Mouse (Mus musculus) thymus, adult 2 months (tissue): ENCODE results near the gene Gm49601. TPM values are rescaled to one million over a fixed set of nuclear protein-coding genes. Genes with fewer than 3 reads are reported as not detected.

Experiments used
- DNase-seq: peaks from one replicate; pipeline ENCODE4 v3.0.0; 2021
- H3K27ac ChIP-seq: fragments of 200-500 bp; 2 replicates; pipeline ENCODE4 v1.5.1; 2012; ENCODE audit warnings: low read length, control low read depth; ENCODE audit not compliant: control insufficient read depth, insufficient read depth
- H3K27me3 ChIP-seq: fragments of 200-500 bp; 2 replicates; pipeline ENCODE4 v1.6.1; 2012; ENCODE audit warnings: mild to moderate bottlenecking, low read length, moderate library complexity, mixed read lengths; ENCODE audit not compliant: control insufficient read depth, insufficient read depth
- H3K36me3 ChIP-seq: fragments of 200-500 bp; 2 replicates; pipeline ENCODE4 v1.6.1; 2012; ENCODE audit warnings: mild to moderate bottlenecking, low read length, moderate library complexity; ENCODE audit not compliant: control insufficient read depth, insufficient read depth
- H3K4me1 ChIP-seq: fragments of 200-500 bp; replicated peaks from 2 replicates; pipeline ENCODE4 v1.6.1; 2012; ENCODE audit warnings: low read length; ENCODE audit not compliant: control insufficient read depth, insufficient read depth
- H3K4me3 ChIP-seq: fragments of 200-500 bp; 2 replicates; pipeline ENCODE4 v1.5.1; 2012; ENCODE audit warnings: mild to moderate bottlenecking, low read length, control low read depth, moderate library complexity; ENCODE audit not compliant: control insufficient read depth, insufficient read depth
- CTCF ChIP-seq: fragments of 200-500 bp; IDR thresholded peaks from 2 replicates; pipeline ENCODE4 v1.5.1; 2012; ENCODE audit warnings: mild to moderate bottlenecking, control low read depth, low read length, moderate library complexity, borderline replicate concordance; ENCODE audit not compliant: control insufficient read depth, poor library complexity, insufficient read depth; ENCODE audit errors: extremely low read depth
- POLR2A ChIP-seq: fragments of 200-500 bp; IDR thresholded peaks from 2 replicates; pipeline ENCODE4 v1.6.1; 2012; ENCODE audit warnings: mild to moderate bottlenecking, low read length, control low read depth, moderate library complexity; ENCODE audit not compliant: control insufficient read depth, poor library complexity, insufficient read depth; ENCODE audit errors: extremely low read depth
- WGBS: fragments of 180-500 bp; shearing (Covaris S2); methylation state at CpG from one replicate; pipeline ENCODE4 v1.1.7; 2018; 5-methylcytosine and 5-hydroxymethylcytosine counted together
- polyA plus RNA-seq: library from polyadenylated mRNA; depleted of rRNA; stranded (reverse); fragments of >200 nt; gene quantifications from 2 replicates; pipeline ENCODE4 v1.2.3, GENCODE M21; 2012

Gene Gm49601
- polyA plus RNA-seq, 1 experiment: 0.93 TPM

DNA sequence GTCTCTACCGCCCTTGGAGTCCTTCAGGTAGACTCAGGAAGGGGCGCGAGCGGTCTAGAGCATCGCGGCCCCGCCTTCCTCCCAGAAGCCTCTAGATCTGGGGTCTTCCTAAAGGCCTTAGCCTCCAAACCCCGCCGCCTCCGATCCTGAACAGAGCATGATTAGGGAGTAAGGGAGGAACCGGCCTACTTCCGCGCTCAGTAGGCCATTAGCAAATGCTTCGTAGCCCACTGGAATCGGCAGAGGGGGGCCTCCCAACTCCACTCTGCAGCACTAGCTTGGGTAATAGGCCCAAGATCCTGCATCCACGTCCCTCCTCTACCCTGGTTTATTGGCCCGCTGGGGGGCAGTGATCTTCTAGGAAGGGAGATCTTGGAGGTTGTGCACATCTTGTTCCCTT is 4.2 kb downstream of the Gm49601 start, which contains the start of gene Gp1bb:
TSS of gene Gp1bb (minus strand) at position 385 of the 400 bp plus-strand sequence.
- no peak within 1 kb of the TSS for H3K4me3 ChIP-seq
- WGBS: 10% methylated on average over 17 of the region's 17 CpGs
- DNase-seq: no peak
- H3K27me3 ChIP-seq: peaks cover 43% of the 10 kb centered on the region; the same call in 1 of the 2 replicates
- no peak within 1 kb of the TSS for H3K27ac ChIP-seq
- TF ChIP-seq CTCF (no peak), POLR2A (no peak)
- no peaks in the 10 kb centered on the region for H3K36me3 ChIP-seq
- peaks cover 21% of the 10 kb centered on the region for H3K4me1 ChIP-seq

DNA sequence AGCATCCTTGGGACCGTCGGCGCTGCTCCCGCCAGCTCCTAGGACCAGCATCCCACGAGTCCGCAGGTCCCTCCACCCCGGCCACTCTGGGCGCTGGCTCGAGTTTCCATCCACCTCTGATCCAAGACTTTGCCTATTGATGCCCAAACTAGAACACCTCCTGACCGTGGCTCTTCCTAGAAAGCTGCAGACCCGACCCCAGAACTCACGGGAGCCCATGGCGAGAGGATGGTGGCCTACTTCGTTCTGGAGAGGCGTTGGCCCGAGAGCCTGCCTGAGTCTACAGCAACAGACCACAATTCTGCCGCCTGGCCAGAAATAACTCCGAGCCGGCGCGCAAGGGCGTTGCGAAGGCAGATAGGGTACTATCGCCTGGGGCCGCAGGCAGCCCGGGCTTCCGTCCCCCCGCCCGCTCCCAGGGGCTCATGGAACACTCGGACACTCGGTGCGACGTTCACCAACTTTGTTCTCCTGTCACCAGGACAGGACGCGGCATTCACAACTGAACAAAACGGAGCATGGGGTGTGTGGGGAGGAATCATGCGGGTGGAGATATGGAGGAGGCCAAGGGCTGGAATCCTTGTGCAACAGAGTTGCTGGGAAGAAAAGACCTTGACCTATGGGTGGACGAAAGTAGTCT is 4.7 kb downstream of the Gm49601 start:
- Histone ChIP-seq H3K36me3 (no peaks in the 10 kb centered on the region), H3K27me3 (peaks cover 43% of the 10 kb centered on the region; the same call in 1 of the 2 replicates)

DNA sequence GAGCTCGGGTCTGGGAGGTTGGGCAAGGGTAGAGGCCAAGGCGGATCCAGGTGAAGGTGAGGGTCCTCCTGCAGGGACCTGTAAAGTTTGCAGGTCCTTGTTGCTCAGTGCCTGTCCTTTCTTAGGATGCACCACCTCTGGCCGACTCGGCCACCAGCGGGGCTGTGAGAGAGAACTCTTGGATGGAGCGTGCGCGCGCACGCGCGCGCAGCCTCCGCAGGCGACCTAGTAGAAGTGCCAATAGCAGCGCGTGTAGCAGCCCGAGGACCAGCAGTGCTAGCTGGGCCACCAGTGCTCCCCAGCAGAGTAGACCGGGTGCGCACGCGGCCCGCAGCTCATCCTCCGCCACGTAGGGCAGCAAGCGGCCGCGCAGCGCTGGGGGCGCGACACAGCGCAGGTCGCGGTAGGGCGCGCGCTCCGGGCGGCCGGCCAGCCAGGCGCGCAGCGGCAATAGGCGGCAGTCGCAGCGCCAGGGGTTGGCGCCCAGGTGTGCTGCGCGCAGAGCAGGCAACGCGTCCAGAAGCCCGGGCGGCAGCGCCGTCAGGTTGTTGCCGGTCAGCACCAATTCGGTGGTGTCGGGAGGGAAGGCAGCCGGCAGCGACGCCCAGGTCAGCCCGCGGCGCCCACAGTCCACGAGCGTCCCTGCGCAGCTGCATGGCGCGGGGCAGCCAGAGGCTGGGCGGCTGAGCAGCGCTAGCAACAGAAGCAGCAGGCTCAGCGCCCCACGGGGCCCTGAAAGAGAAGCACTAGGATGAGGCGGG is 5.4 kb downstream of the Gm49601 start:
- no peak for DNase-seq
- peaks cover 39% of the 10 kb centered on the region; the same call in 1 of the 2 replicates for H3K27me3 ChIP-seq
- peaks cover 12% of the 10 kb centered on the region for H3K4me1 ChIP-seq
- no peak overlapping the region for H3K27ac ChIP-seq
- H3K4me3 ChIP-seq: no peak overlapping the region
- H3K36me3 ChIP-seq: no peaks in the 10 kb centered on the region
- TF ChIP-seq CTCF (no peak), POLR2A (no peak)
- WGBS: 2% methylated on average over 74 of the region's 74 CpGs

More for the DNA sequence above, 4.7 kb downstream of the Gm49601 start:
- no peak overlapping the region for H3K4me3 ChIP-seq
- DNase-seq: no peak
- no peak overlapping the region for H3K27ac ChIP-seq
- peaks cover 17% of the 10 kb centered on the region for H3K4me1 ChIP-seq
- 4% methylated on average over 38 of the region's 38 CpGs for WGBS
- TF ChIP-seq CTCF (no peak), POLR2A (no peak)

DNA sequence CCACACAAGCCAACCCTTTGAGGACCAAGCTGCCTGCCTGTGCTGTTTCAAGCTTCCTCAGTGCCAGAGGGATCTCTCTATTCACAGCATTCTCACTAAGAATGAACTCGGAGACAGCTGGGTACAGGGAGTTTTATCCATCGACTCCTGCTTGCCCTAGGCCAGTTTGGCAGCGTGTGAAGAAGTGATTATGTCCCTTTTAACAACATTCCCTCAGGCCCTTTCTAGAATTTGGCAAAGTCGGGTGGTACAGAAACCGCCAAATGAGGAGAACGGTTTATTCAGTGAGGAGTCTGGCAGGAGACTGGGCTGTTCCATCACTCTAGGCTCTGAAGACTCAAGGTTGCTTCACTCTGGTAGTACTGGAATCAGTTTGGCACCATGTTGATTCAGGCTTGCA is 6.0 kb downstream of the Gm49601 start:
- Histone ChIP-seq H3K4me3 (no peak overlapping the region), H3K27ac (no peak overlapping the region), H3K27me3 (peaks cover 37% of the 10 kb centered on the region; the same call in 1 of the 2 replicates), H3K4me1 (peaks cover 11% of the 10 kb centered on the region), H3K36me3 (no peaks in the 10 kb centered on the region)
- no peak for DNase-seq
- TF ChIP-seq CTCF (no peak), POLR2A (no peak)
- 60% methylated on average over 6 of the region's 6 CpGs for WGBS

DNA sequence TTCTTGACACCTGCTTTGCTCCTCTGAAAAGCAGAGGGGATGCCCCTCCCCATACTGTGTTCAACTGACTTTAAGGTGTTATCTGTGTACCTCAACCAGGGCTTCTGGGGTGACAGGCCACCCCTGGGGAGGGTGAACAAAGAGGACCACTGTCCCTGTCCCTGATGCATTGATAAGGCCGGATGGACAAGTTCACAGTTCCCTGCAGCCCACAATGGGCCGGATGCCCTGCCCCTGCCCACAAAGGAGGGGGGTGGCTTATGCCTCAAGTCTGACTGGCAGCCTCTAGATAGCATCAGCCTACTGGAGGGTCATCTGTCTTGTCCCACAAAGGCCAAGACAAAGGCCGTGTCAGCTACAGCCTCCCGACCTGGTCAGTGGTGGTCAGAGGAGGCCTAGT is 7.1 kb downstream of the Gm49601 start:
- Histone ChIP-seq H3K4me1 (peaks cover 11% of the 10 kb centered on the region), H3K27ac (no peak overlapping the region), H3K4me3 (no peak overlapping the region), H3K36me3 (no peaks in the 10 kb centered on the region), H3K27me3 (peaks cover 30% of the 10 kb centered on the region; the same call in 1 of the 2 replicates)
- 70% methylated on average over 4 of the region's 4 CpGs for WGBS
- DNase-seq: no peak
- no peak for TF ChIP-seq CTCF
- TF ChIP-seq POLR2A: no peak

DNA sequence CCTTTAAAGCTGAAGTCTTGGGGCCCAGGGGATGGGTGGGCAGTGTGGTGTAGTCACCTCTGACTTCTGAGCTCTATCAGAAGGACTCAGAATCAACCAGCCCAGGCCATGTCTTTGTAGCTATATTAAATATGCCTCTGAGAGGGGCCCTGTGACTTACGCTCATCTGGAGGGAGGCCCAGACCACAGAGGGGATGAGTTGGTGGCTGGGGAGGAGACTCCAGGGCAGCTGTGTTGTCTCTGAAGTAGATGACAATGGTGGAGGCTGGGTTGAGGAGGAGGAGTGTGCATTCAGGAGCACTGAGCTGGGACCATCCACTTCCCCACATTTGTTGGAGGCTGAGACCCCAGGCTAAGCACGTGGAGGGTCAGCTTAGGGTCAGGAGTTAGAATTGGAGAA is 7.9 kb downstream of the Gm49601 start:
- H3K27ac ChIP-seq: no peak overlapping the region
- no peaks in the 10 kb centered on the region for H3K36me3 ChIP-seq
- no peak overlapping the region for H3K4me3 ChIP-seq
- DNase-seq: no peak
- peaks cover 24% of the 10 kb centered on the region; the same call in 1 of the 2 replicates for H3K27me3 ChIP-seq
- TF ChIP-seq POLR2A (no peak), CTCF (no peak)
- H3K4me1 ChIP-seq: peaks cover 11% of the 10 kb centered on the region
- 67% methylated on average over 2 of the region's 2 CpGs for WGBS
